Mouse (Mus musculus): ENCODE data around the gene Kdm2a. TPM values are rescaled to one million over a fixed set of nuclear protein-coding genes. Genes with fewer than 3 reads are reported as not detected.

The Kdm2a gene
- polyA plus RNA-seq, 1 experiment from 2014 or later = 61.6 TPM

- Histone ChIP-seq H3K4me2 (replicated peaks) (peak overlapping the region; percentile 45), H3K36me3 (no peaks in the 10 kb centered on the region), H3K9ac (peak overlapping the region; percentile 45), H3K27me3 (no peaks in the 10 kb centered on the region), H3K9me3 (no peaks in the 10 kb centered on the region), H3K4me3 (0 out of 2 replicates have a peak overlapping the region, but pooled peaks have one; percentile 12), H3K27ac (peak overlapping the region; percentile 82), H3K4me1 (peaks cover 60% of the 10 kb centered on the region)
- WGBS = 76% methylated on average over 7 of the region's 7 CpGs
- ATAC-seq (ENCODE audit: insufficient number of reproducible peaks, insufficient read depth, low FRiP score, low TSS enrichment) = no peak
These were observed 95.0 kb downstream of the Kdm2a start for GRCm38 (mm10) chr19:4302936-4303639.

GRCm38 (mm10) chr19:4301735-4302651 is 96.1 kb downstream of the Kdm2a start:
- ATAC-seq (ENCODE audit: insufficient number of reproducible peaks, insufficient read depth, low FRiP score, low TSS enrichment) = no peak
- Histone ChIP-seq H3K9ac (peak overlapping the region; percentile 45), H3K9me3 (no peaks in the 10 kb centered on the region), H3K4me1 (peaks cover 60% of the 10 kb centered on the region), H3K4me2 (replicated peaks) (peak overlapping the region; percentile 45), H3K27me3 (no peaks in the 10 kb centered on the region), H3K27ac (peak overlapping the region; percentile 82), H3K36me3 (no peaks in the 10 kb centered on the region), H3K4me3 (peak overlapping the region; percentile 12; the same call in 1 of the 2 replicates)
- 21% methylated on average over 21 of the region's 21 CpGs for WGBS

GRCm38 (mm10) chr19:4300852-4301734 is 97.0 kb downstream of the Kdm2a start:
- H3K4me1 ChIP-seq = peaks cover 60% of the 10 kb centered on the region
- H3K27ac ChIP-seq = peak overlapping the region; percentile 82
- H3K9me3 ChIP-seq = no peaks in the 10 kb centered on the region
- no peak for ATAC-seq (ENCODE audit: insufficient number of reproducible peaks, insufficient read depth, low FRiP score, low TSS enrichment)
- 67% methylated on average over 11 of the region's 11 CpGs for WGBS
- H3K4me2 ChIP-seq (replicated peaks) = peak overlapping the region; percentile 45
- H3K27me3 ChIP-seq = no peaks in the 10 kb centered on the region
- no peaks in the 10 kb centered on the region for H3K36me3 ChIP-seq
- H3K9ac ChIP-seq = no peak overlapping the region
- H3K4me3 ChIP-seq = no peak overlapping the region

DNA sequence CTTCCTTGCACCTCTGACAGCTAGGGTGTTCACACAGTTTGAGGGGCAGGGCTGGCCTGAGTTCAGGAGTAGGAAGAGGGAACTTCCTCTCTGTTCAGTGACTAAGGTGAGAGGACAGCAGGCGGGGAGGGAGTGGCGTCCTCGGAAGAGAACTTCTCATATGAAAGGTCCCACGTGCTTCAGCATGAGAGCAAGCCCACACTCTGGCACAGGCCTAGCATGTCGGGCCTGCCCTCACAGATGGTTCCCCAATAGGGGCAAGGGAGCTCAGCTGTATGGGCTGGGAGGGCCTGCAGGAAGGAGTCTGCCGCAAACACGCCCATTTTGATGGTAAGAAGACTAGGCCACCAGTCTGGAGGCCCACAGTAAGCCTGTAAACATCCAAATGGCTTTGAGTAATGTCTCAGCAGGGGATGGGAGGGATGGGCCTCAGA is 97.8 kb downstream of the Kdm2a start:
- ATAC-seq (ENCODE audit: insufficient number of reproducible peaks, insufficient read depth, low FRiP score, low TSS enrichment) = no peak
- H3K27ac ChIP-seq = no peak overlapping the region
- H3K36me3 ChIP-seq = peaks cover 6% of the 10 kb centered on the region; the same call in 1 of the 2 replicates
- 50% methylated on average over 7 of the region's 7 CpGs for WGBS
- no peak overlapping the region for H3K4me3 ChIP-seq
- H3K9ac ChIP-seq = peak overlapping the region; percentile 11; the same call in 1 of the 2 replicates
- peaks cover 59% of the 10 kb centered on the region for H3K4me1 ChIP-seq
- H3K9me3 ChIP-seq = no peaks in the 10 kb centered on the region
- no peak overlapping the region for H3K4me2 ChIP-seq (replicated peaks)
- no peaks in the 10 kb centered on the region for H3K27me3 ChIP-seq

- H3K4me3 ChIP-seq = no peak overlapping the region
- no peak for ATAC-seq (ENCODE audit: insufficient number of reproducible peaks, insufficient read depth, low FRiP score, low TSS enrichment)
- H3K27me3 ChIP-seq = no peaks in the 10 kb centered on the region
- no peak overlapping the region for H3K4me2 ChIP-seq (replicated peaks)
- H3K9ac ChIP-seq = no peak overlapping the region; the same call in 1 of the 2 replicates
- H3K36me3 ChIP-seq = peaks cover 12% of the 10 kb centered on the region; the same call in 1 of the 2 replicates
- H3K4me1 ChIP-seq = peaks cover 54% of the 10 kb centered on the region
- 81% methylated on average over 6 of the region's 6 CpGs for WGBS
- no peak overlapping the region for H3K27ac ChIP-seq
- no peaks in the 10 kb centered on the region for H3K9me3 ChIP-seq
These were observed 98.4 kb downstream of the Kdm2a start for GRCm38 (mm10) chr19:4299574-4300270.

GRCm38 (mm10) chr19:4299126-4299525 is 99.0 kb downstream of the Kdm2a start:
- Histone ChIP-seq H3K4me3 (no peak overlapping the region), H3K4me2 (replicated peaks) (no peak overlapping the region), H3K36me3 (peaks cover 14% of the 10 kb centered on the region; the same call in 1 of the 2 replicates), H3K9ac (no peak overlapping the region), H3K4me1 (peaks cover 51% of the 10 kb centered on the region), H3K27ac (no peak overlapping the region), H3K9me3 (no peaks in the 10 kb centered on the region), H3K27me3 (no peaks in the 10 kb centered on the region)
- no peak for ATAC-seq (ENCODE audit: insufficient number of reproducible peaks, insufficient read depth, low FRiP score, low TSS enrichment)
- WGBS = 89% methylated on average over 7 of the region's 7 CpGs

DNA sequence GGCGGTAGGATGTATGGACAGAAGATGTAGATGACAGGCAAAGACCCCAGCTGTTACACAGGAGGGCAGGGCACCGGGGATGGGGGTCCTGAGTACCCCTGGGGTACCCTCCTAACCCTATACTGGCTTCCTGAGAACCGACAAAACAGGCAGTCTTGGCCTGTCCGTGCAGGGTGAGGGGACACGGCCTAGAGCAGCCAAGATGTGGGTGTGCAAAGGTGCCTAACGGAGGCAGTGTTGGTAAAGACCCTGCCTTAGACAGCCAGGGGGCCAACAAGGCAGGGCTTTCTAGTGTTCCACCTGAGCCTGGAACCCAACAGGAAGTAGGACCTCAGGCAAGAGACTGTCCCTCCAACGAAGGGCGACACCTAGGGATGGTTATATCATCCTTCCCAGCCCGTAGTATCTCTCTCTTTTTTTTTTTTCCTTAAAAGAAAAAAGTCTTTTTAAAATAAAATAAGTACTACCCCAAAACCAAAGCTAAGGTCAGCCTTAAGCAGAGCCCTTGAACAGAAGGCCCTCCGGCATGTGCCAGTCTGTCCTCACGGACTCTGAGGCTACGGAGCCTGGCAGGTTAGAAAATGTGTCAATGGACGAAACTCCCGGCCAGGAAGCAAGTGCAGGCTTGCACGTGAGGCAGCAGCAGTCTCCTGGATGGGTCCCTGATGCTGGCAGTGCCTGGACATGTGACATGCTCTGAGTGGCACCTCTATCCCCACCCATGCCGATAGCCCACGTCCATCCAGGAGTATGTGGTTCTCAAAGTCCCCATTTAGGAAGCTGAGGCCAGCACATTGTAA is 99.6 kb downstream of the Kdm2a start:
- Histone ChIP-seq H3K4me3 (no peak overlapping the region), H3K27ac (no peak overlapping the region), H3K27me3 (no peaks in the 10 kb centered on the region), H3K4me2 (replicated peaks) (no peak overlapping the region), H3K9me3 (no peaks in the 10 kb centered on the region), H3K36me3 (peaks cover 14% of the 10 kb centered on the region; the same call in 1 of the 2 replicates), H3K4me1 (peaks cover 45% of the 10 kb centered on the region), H3K9ac (no peak overlapping the region)
- ATAC-seq (ENCODE audit: insufficient number of reproducible peaks, insufficient read depth, low FRiP score, low TSS enrichment) = no peak
- 90% methylated on average over 17 of the region's 17 CpGs for WGBS

GRCm38 (mm10) chr19:4297851-4298250 is 100.2 kb downstream of the Kdm2a start:
- no peaks in the 10 kb centered on the region for H3K27me3 ChIP-seq
- no peak for ATAC-seq (ENCODE audit: insufficient number of reproducible peaks, insufficient read depth, low FRiP score, low TSS enrichment)
- 88% methylated on average over 5 of the region's 5 CpGs for WGBS
- no peak overlapping the region for H3K4me3 ChIP-seq
- H3K4me1 ChIP-seq = peaks cover 39% of the 10 kb centered on the region
- H3K36me3 ChIP-seq = peaks cover 17% of the 10 kb centered on the region
- H3K9me3 ChIP-seq = no peaks in the 10 kb centered on the region
- H3K4me2 ChIP-seq (replicated peaks) = no peak overlapping the region
- no peak overlapping the region for H3K27ac ChIP-seq
- H3K9ac ChIP-seq = no peak overlapping the region

DNA sequence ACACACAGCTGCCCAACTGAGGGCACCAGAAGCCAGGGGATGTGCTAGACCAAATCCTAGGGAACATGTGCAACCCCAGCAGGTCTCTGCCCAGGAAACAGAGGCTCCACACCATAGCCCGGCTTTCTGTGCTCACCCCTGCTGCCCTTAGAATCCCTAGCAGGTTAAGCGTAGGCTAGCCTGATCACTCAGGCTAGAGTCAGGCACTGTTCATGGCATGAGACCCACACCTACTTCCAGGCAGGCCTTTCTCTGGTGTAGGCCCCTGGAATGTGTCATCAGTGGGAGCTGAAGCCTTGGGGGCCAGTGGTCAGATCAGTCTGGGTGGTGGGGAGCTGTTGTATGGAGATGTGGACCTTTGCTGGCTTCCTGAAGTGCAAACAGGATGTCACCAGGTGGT is 101.5 kb downstream of the Kdm2a start:
- H3K4me2 ChIP-seq (replicated peaks) = no peak overlapping the region
- H3K4me3 ChIP-seq = no peak overlapping the region
- no peak overlapping the region for H3K9ac ChIP-seq
- no peak overlapping the region for H3K27ac ChIP-seq
- no peaks in the 10 kb centered on the region for H3K27me3 ChIP-seq
- no peaks in the 10 kb centered on the region for H3K9me3 ChIP-seq
- WGBS = 87% methylated on average over 2 of the region's 2 CpGs
- H3K4me1 ChIP-seq = peaks cover 26% of the 10 kb centered on the region
- peaks cover 29% of the 10 kb centered on the region for H3K36me3 ChIP-seq
- no peak for ATAC-seq (ENCODE audit: insufficient number of reproducible peaks, insufficient read depth, low FRiP score, low TSS enrichment)

GRCm38 (mm10) chr19:4295391-4295790 is 102.7 kb downstream of the Kdm2a start:
- Histone ChIP-seq H3K27me3 (no peaks in the 10 kb centered on the region), H3K4me3 (no peak overlapping the region), H3K9ac (no peak overlapping the region), H3K9me3 (no peaks in the 10 kb centered on the region), H3K4me2 (replicated peaks) (no peak overlapping the region), H3K27ac (no peak overlapping the region), H3K36me3 (peaks cover 41% of the 10 kb centered on the region), H3K4me1 (peaks cover 14% of the 10 kb centered on the region)
- WGBS = 84% methylated on average over 4 of the region's 4 CpGs
- ATAC-seq (ENCODE audit: insufficient number of reproducible peaks, insufficient read depth, low FRiP score, low TSS enrichment) = no peak

Data from embryonic facial prominence, embryonic 12.5 days (tissue).